Mouse (Mus musculus) CH12.LX (cell line): ENCODE data around the gene Mkrn1. TPM values are rescaled to one million over a fixed set of nuclear protein-coding genes. Genes with fewer than 3 reads are reported as not detected.

Experiments
- DNase-seq: peaks from one replicate; pipeline ENCODE4 v3.0.0-alpha.2; 2013; ENCODE audit errors: extremely low read depth
- H3K27ac ChIP-seq: 2 replicates; pipeline ENCODE4 v1.5.1; 2012; ENCODE audit warnings: low read depth, mild to moderate bottlenecking, control low read depth, moderate library complexity; ENCODE audit not compliant: insufficient read depth
- H3K27me3 ChIP-seq: replicated peaks from 2 replicates; pipeline ENCODE3; 2012; ENCODE audit warnings: inconsistent platforms
- H3K36me3 ChIP-seq, 2 experiments: replicated peaks in 1 of 2; 2 replicates each; pipeline versions ENCODE3 to v1.6.1; 2012; ENCODE audit warnings: inconsistent platforms in 1 of 2, low read length in 1 of 2, mild to moderate bottlenecking in 1 of 2, mixed read lengths in 1 of 2, moderate library complexity in 1 of 2; ENCODE audit not compliant: control insufficient read depth in 1 of 2, insufficient read depth in 1 of 2
- H3K4me1 ChIP-seq, 2 experiments: 2 replicates each; pipeline ENCODE4 v1.6.1; 2012; ENCODE audit warnings: inconsistent platforms in 1 of 2, moderate library complexity in 1 of 2; ENCODE audit not compliant: insufficient read depth in 2 of 2, control insufficient read depth in 1 of 2
- H3K4me2 ChIP-seq: 2 replicates; pipeline ENCODE4 v1.6.1; 2012; ENCODE audit warnings: low read depth, mild to moderate bottlenecking, control low read depth; ENCODE audit not compliant: poor library complexity, insufficient read depth, severe bottlenecking
- H3K4me3 ChIP-seq, 3 experiments: fragments of 150-350 bp in 1 of 3; sonication (generic) in 1 of 3; replicated peaks in 1 of 3; 2 replicates each; pipeline versions ENCODE3 to v1.5.1; 2011 to 2012; ENCODE audit warnings: low read depth in 2 of 3, low read length in 2 of 3, mild to moderate bottlenecking in 2 of 3, moderate library complexity in 2 of 3, control low read depth in 1 of 3, improper control_type of control experiment in 1 of 3, inconsistent platforms in 1 of 3, mixed read lengths in 1 of 3; ENCODE audit not compliant: poor library complexity in 1 of 3
- H3K79me2 ChIP-seq: replicated peaks from 2 replicates; pipeline ENCODE4 v1.6.1; 2012; ENCODE audit warnings: mild to moderate bottlenecking, moderate library complexity; ENCODE audit not compliant: control insufficient read depth, poor library complexity, insufficient read depth, severe bottlenecking; ENCODE audit errors: extremely low read depth
- H3K9ac ChIP-seq: 2 replicates; pipeline ENCODE4 v1.6.1; 2012; ENCODE audit warnings: low read depth, mild to moderate bottlenecking, control low read depth, moderate library complexity; ENCODE audit not compliant: insufficient read depth
- H3K9me3 ChIP-seq: replicated peaks from 2 replicates; pipeline ENCODE3; 2012; ENCODE audit warnings: low read length, inconsistent platforms, mixed read lengths
- BHLHE40 ChIP-seq: IDR thresholded peaks from 2 replicates; pipeline ENCODE4 v1.6.1; 2011; ENCODE audit warnings: mild to moderate bottlenecking, low read depth, low read length, improper control_type of control experiment
- CHD1 ChIP-seq: IDR thresholded peaks from 2 replicates; pipeline ENCODE4 v1.6.1; 2012; ENCODE audit warnings: low read depth, low read length, improper control_type of control experiment, inconsistent platforms
- CHD2 ChIP-seq: IDR thresholded peaks from 2 replicates; pipeline ENCODE4 v1.6.1; 2011; ENCODE audit warnings: low read length, improper control_type of control experiment
- EP300 ChIP-seq: IDR thresholded peaks from 2 replicates; pipeline ENCODE4 v1.6.1; 2011; ENCODE audit warnings: low read length, improper control_type of control experiment
- ETS1 ChIP-seq: conservative IDR thresholded peaks from 2 replicates; pipeline ENCODE4 v1.6.1; 2012; ENCODE audit warnings: low read depth, mild to moderate bottlenecking, inconsistent platforms, low read length, improper control_type of control experiment, moderate library complexity
- HCFC1 ChIP-seq: IDR thresholded peaks from 2 replicates; pipeline ENCODE4 v1.6.1; 2012; ENCODE audit warnings: low read depth, mild to moderate bottlenecking, inconsistent platforms, low read length, improper control_type of control experiment
- IRF4 ChIP-seq: IDR thresholded peaks from 2 replicates; pipeline ENCODE4 v1.6.1; 2014; ENCODE audit warnings: low read depth, mild to moderate bottlenecking, inconsistent platforms, low read length, improper control_type of control experiment
- JUN ChIP-seq: IDR thresholded peaks from 2 replicates; pipeline ENCODE4 v1.6.1; 2011; ENCODE audit warnings: low read depth, mild to moderate bottlenecking, low read length, improper control_type of control experiment, moderate library complexity; ENCODE audit not compliant: insufficient read depth
- NELFE ChIP-seq: IDR thresholded peaks from 2 replicates; pipeline ENCODE4 v1.6.1; 2011; ENCODE audit warnings: low read depth, low read length, improper control_type of control experiment
- PAX5 ChIP-seq: IDR thresholded peaks from 2 replicates; pipeline ENCODE4 v1.6.1; 2012; ENCODE audit warnings: low read length, inconsistent platforms, mixed read lengths
- TBP ChIP-seq: conservative IDR thresholded peaks from 2 replicates; pipeline ENCODE4 v1.6.1; 2011; ENCODE audit warnings: low read depth, low read length, improper control_type of control experiment
- TCF12 ChIP-seq: IDR thresholded peaks from 2 replicates; pipeline ENCODE4 v1.6.1; 2014; ENCODE audit warnings: low read depth, mild to moderate bottlenecking, inconsistent platforms, low read length, improper control_type of control experiment
- USF2 ChIP-seq: conservative IDR thresholded peaks from 2 replicates; pipeline ENCODE4 v1.6.1; 2011; ENCODE audit warnings: low read depth, low read length, improper control_type of control experiment
- ZKSCAN1 ChIP-seq: IDR thresholded peaks from 2 replicates; pipeline ENCODE4 v1.6.1; 2012; ENCODE audit warnings: low read depth, inconsistent platforms, low read length, improper control_type of control experiment, borderline replicate concordance
- ZMIZ1 ChIP-seq: IDR thresholded peaks from 2 replicates; pipeline ENCODE4 v1.6.1; 2012; ENCODE audit warnings: low read depth, mild to moderate bottlenecking, inconsistent platforms, low read length, improper control_type of control experiment
- dilution Hi-C: fragments of 300-500 bp; cut with MboI; formaldehyde crosslinking; loops from 2 replicates; pipeline ENCODE4 v1.14.3; 2020; ENCODE audit warnings: low sequenced_read_pairs; ENCODE audit not compliant: extremely low pct_unique_long_range_greater_than_20kb, extremely low pct_ligation_motif_present
- in situ Hi-C: fragments of 300-500 bp; cut with MboI; formaldehyde crosslinking; loops from 3 replicates; pipeline ENCODE4 v1.14.3; 2019; ENCODE audit warnings: low sequenced_read_pairs, low pct_ligation_motif_present, low pct_unique_long_range_greater_than_20kb, mixed read lengths
- polyA plus RNA-seq: library from polyadenylated mRNA; unstranded; fragments of >175 nt; gene quantifications from 2 replicates; pipeline ENCODE4 v1.2.1, GENCODE M21; 2012; ENCODE audit warnings: low read depth; ENCODE audit not compliant: insufficient read length
- total RNA-seq, 2 experiments: library from RNA; depleted of rRNA; stranded (reverse); fragments of 300-350 nt in 1 of 2; fragments of >200 nt in 1 of 2; gene quantifications; 2 replicates each; pipeline ENCODE4 v1.2.3; 2012 to 2014

The Mkrn1 gene
- total and polyA plus RNA-seq, 3 experiments, result 39.3 to 50.3 (median 43.7) TPM

DNA sequence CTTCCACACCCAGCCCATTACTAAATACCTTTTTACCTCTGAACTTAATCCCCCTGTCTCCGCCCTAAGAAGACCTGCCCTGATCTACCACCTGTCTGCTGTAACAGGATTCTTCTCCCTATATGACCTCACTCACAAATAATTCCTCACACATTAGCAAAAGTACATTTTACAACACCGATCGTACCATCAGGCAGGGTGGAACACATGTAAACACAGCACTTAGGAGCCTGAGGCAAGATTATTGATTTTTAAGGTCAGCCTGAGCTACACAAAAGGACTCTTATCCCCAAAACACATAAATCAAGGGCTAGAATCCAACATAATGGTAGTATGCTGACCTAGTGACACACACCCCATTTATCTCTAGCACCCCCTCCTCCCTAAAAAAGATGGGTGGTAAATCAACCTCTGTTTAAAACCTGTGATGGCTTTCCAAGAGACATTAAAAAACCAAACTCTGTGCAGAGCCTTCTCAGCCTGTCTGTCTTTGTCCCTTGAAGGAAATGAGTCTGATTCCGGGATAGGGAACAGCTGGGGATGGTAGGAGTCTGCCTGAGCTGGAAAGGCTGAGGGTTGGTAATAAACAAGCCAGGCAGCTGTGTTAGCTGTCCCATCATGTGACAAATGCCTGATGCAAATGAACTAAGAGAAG, 46.8 kb downstream of the Mkrn1 start:
- no peaks in the 10 kb centered on the region for H3K27me3 ChIP-seq
- peaks cover 5 to 20% of the 10 kb centered on the region in 2 experiments for H3K36me3 ChIP-seq
- peaks cover 8 to 27% of the 10 kb centered on the region in 2 experiments; a peak in 3 of 4 replicates for H3K4me1 ChIP-seq
- dilution Hi-C loops (no loop called here), in situ Hi-C loops (no loop called here)
- H3K27ac ChIP-seq, result no peak overlapping the region
- DNase-seq, result no peak
- no peak overlapping the region for H3K4me3 ChIP-seq
- no peak overlapping the region for H3K9ac ChIP-seq
- H3K9me3 ChIP-seq, result peaks cover 7% of the 10 kb centered on the region
- H3K4me2 ChIP-seq, result no peak overlapping the region
- H3K79me2 ChIP-seq, result peaks cover 3% of the 10 kb centered on the region; the same call in 1 of the 2 replicates
- no peak for TF ChIP-seq IRF4

DNA sequence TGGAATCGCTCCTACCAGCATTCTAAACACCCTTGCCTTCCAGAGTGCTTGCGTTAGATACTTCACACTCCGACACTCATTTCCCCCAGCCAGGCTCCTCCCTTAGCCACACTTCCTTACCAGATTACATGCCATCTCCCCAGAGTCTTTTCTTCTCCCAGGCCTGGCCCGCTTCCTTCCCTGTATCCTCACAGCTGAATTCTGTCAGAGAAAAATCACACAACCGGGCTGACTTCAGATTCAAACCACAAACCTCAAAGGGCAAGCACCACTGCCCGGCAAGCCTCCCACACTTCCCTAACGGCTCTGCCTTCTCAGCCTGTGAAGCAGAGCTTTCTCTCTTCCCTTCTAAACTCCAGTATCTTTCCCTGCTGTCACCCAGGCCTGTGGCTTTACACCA, 47.5 kb downstream of the Mkrn1 start:
- in situ Hi-C loops, result no loop called here
- dilution Hi-C loops, result no loop called here
- peaks cover 3% of the 10 kb centered on the region; the same call in 1 of the 2 replicates for H3K79me2 ChIP-seq

DNA sequence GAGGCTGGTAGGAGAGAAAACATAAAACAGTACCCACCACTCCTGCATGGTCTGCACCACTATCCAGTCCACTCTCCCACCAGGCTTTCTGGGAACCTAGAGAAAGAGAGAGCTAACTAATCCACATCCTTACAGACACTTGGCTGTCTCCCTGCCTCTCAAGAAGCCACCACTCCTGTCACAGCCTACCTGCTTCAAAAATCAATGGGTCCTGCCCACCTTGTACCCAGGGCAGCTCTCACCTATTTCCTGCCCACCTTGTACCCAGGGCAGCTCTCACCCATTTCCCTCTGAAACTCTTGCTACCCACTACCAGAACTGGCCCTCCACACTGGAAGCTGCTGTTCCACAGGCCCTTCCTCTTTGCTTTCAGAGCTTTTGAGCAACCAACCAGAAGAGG, 48.2 kb downstream of the Mkrn1 start:
- Histone ChIP-seq H3K4me3 (no peak overlapping the region), H3K27me3 (no peaks in the 10 kb centered on the region), H3K27ac (no peak overlapping the region), H3K4me2 (no peak overlapping the region), H3K4me1 (peaks cover 8 to 26% of the 10 kb centered on the region in 2 experiments; a peak in 3 of 4 replicates), H3K9me3 (peaks cover 7% of the 10 kb centered on the region), H3K36me3 (peaks cover 5 to 25% of the 10 kb centered on the region in 2 experiments), H3K9ac (no peak overlapping the region), H3K79me2 (peaks cover 3% of the 10 kb centered on the region; the same call in 1 of the 2 replicates)
- no peak for TF ChIP-seq EP300
- TF ChIP-seq TCF12, result no peak
- TF ChIP-seq PAX5, result no peak
- no peak for TF ChIP-seq ETS1
- TF ChIP-seq BHLHE40, result no peak
- no peak for TF ChIP-seq CHD1
- no peak for TF ChIP-seq NELFE
- TF ChIP-seq USF2, result no peak
- TF ChIP-seq ZMIZ1, result no peak
- TF ChIP-seq HCFC1, result no peak
- no peak for TF ChIP-seq JUN
- no peak for TF ChIP-seq ZKSCAN1
- no peak for TF ChIP-seq IRF4
- TF ChIP-seq CHD2, result no peak
- no peak for DNase-seq
- in situ Hi-C loops, result no loop called here
- dilution Hi-C loops, result no loop called here

More for the DNA sequence above, 47.5 kb downstream of the Mkrn1 start:
- DNase-seq, result no peak
- TF ChIP-seq PAX5 (no peak), EP300 (peak; percentile 57), BHLHE40 (peak; percentile 23; the same call in 1 of the 2 replicates), TBP (0 out of 2 replicates have a peak, but pooled peaks have one; percentile 36), ETS1 (peak; percentile 49)
- Histone ChIP-seq H3K36me3 (peaks cover 5 to 23% of the 10 kb centered on the region in 2 experiments), H3K4me3 (no peak overlapping the region), H3K4me1 (peaks cover 8 to 26% of the 10 kb centered on the region in 2 experiments; a peak in 3 of 4 replicates), H3K4me2 (no peak overlapping the region), H3K27me3 (no peaks in the 10 kb centered on the region), H3K9ac (no peak overlapping the region), H3K27ac (no peak overlapping the region), H3K9me3 (peaks cover 7% of the 10 kb centered on the region)
